Mouse (Mus musculus): Measurements from ENCODE around the gene Tpm1.

Tpm1 gene

GRCm38 (mm10) chr9:66985377-66985776 is 63.8 kb downstream of the Tpm1 start:
- no peak for DNase-seq (ENCODE audit: low spot score)

- DNase-seq (ENCODE audit: low spot score) = no peak
Measured at GRCm38 (mm10) chr9:66982085-66982484, 67.1 kb downstream of the Tpm1 start.

- peak; percentile 48 for DNase-seq (ENCODE audit: low spot score)
Measured at GRCm38 (mm10) chr9:66980458-66980857, 68.7 kb downstream of the Tpm1 start.

- DNase-seq (ENCODE audit: low spot score) = no peak
Measured at GRCm38 (mm10) chr9:66978468-66978867, 70.7 kb downstream of the Tpm1 start.

- peak; percentile 33 for DNase-seq (ENCODE audit: low spot score)
Measured at GRCm38 (mm10) chr9:66977982-66978381, 71.2 kb downstream of the Tpm1 start.

GRCm38 (mm10) chr9:66977121-66977520 is 72.1 kb downstream of the Tpm1 start:
- no peak for DNase-seq (ENCODE audit: low spot score)

- peak; percentile 88 for DNase-seq (ENCODE audit: low spot score)
Measured at GRCm38 (mm10) chr9:66975239-66975645, 74.0 kb downstream of the Tpm1 start, which contains the start of gene Lactb. Gene Lactb (minus strand): TSS chr9:66975484.

- peak; percentile 36 for DNase-seq (ENCODE audit: low spot score)
Measured at GRCm38 (mm10) chr9:66974721-66975225, 74.4 kb downstream of the Tpm1 start.
